ENCODE assay signal across 12 mouse cellular contexts in the genomic region with DNA sequence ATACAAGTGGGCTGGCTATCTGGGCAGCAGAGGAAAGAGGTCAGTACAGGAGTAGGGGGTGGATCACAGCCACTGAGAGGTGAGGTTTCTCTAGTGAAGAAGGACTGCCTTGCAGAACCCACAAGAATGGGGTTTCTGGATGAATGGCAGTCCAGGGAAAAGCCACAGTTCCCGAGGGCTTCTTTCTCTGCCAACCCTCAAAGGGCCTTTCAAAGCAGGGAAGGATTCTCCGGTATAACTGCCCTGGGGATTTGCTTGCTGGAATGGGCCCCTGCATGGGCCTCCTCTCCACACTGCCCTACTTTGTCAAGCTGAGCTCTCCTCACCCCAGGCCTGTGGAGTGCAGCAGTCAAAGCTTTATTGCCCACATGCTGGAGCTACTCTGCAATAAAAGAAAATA. TPM values are rescaled to one million over a fixed set of nuclear protein-coding genes. Genes with fewer than 3 reads are reported as not detected.
DNase-seq lines count a peak whose midpoint lies in the region; ATAC-seq lines count a peak whose summit lies in the region.
"Had no signal": no experiment of that assay in that cellular context is flagged by ENCODE, and none has a peak within 500 bp of the region (broad histone marks: within the 10 kb centered on the region; RNA-seq: fewer than 3 reads in every experiment).

No protein-coding gene starts in this region.

- 3% methylated on average over 2 of the region's 2 CpGs for WGBS in neural tube, embryonic 11.5 days
- 13% methylated on average over 2 of the region's 2 CpGs for whole genome bisulfite sequencing in hindbrain, embryonic 10.5 days
- WGBS in midbrain, embryonic 10.5 days: 14% methylated on average over 2 of the region's 2 CpGs

- no peak overlapping the region for H3K4me2 ChIP-seq in neural tube, embryonic 11.5 days (ENCODE audit: low read depth)
- H3K4me2 ChIP-seq: liver, embryonic 11.5 days had no signal

- 0 out of 2 replicates have a peak overlapping the region, but pooled peaks have one; percentile 29 for H3K27ac ChIP-seq in neural tube, embryonic 11.5 days (ENCODE audit: low read depth, low read length)
- peak overlapping the region; percentile 19 for H3K27ac ChIP-seq in hindbrain, embryonic 10.5 days
- peak overlapping the region; percentile 61 for H3K27ac ChIP-seq in midbrain, embryonic 10.5 days (replicated peaks)

- no peaks in the 10 kb centered on the region for H3K9me3 ChIP-seq in neural tube, embryonic 11.5 days (ENCODE audit: control insufficient read depth, low read length)
- H3K9me3 ChIP-seq in hindbrain, embryonic 10.5 days: no peaks in the 10 kb centered on the region
- no peaks in the 10 kb centered on the region for H3K9me3 ChIP-seq in midbrain, embryonic 10.5 days (replicated peaks)

- no peaks in the 10 kb centered on the region for H3K36me3 ChIP-seq in neural tube, embryonic 11.5 days (ENCODE audit: control insufficient read depth, insufficient read depth, low read length)
- H3K36me3 ChIP-seq in hindbrain, embryonic 10.5 days: no peaks in the 10 kb centered on the region
- no peaks in the 10 kb centered on the region for H3K36me3 ChIP-seq in midbrain, embryonic 10.5 days

- no peak for DNase-seq in neural tube, embryonic 11.5 days (ENCODE audit: low spot score)
- DNase-seq in neural tube, embryonic 10.5 days (ENCODE audit: extremely low spot score, low spot score): no peak
- no peak for DNase-seq in hindbrain, embryonic 10.5 days (ENCODE audit: low spot score)
- DNase-seq in midbrain, embryonic 10.5 days (ENCODE audit: low spot score): no peak
- no peak for DNase-seq in thymus, postnatal 25 days
- no peak for DNase-seq in layer of hippocampus, postnatal 25 days (ENCODE audit: extremely low spot score in 1 of 2, low spot score in 1 of 2)
- no peak for DNase-seq in ovary, adult 18-20 months (ENCODE audit: low spot score)
- DNase-seq: adrenal gland, postnatal 14 days; cerebellum, adult 11-12 months; heart, postnatal 4 days; lung, postnatal 4 days had no signal

- H3K9ac ChIP-seq in neural tube, embryonic 11.5 days (ENCODE audit: low read length): no peak overlapping the region

- no peak overlapping the region for H3K4me3 ChIP-seq in neural tube, embryonic 11.5 days (ENCODE audit: low read depth, low read length)
- H3K4me3 ChIP-seq in hindbrain, embryonic 10.5 days: no peak overlapping the region
- no peak overlapping the region for H3K4me3 ChIP-seq in midbrain, embryonic 10.5 days

- peaks cover 31% of the 10 kb centered on the region for H3K4me1 ChIP-seq in neural tube, embryonic 11.5 days (ENCODE audit: control insufficient read depth, insufficient read depth, low read length)
- H3K4me1 ChIP-seq in hindbrain, embryonic 10.5 days (replicated peaks): peaks cover 51% of the 10 kb centered on the region
- peaks cover 45% of the 10 kb centered on the region for H3K4me1 ChIP-seq in midbrain, embryonic 10.5 days

- 0 out of 2 replicates have a peak, but pooled peaks have one; percentile 31 for ATAC-seq in neural tube, embryonic 11.5 days (ENCODE audit: insufficient read depth, low FRiP score, low TSS enrichment)

- H3K27me3 ChIP-seq in neural tube, embryonic 11.5 days (ENCODE audit: control insufficient read depth, insufficient read depth, low read length): no peaks in the 10 kb centered on the region
- H3K27me3 ChIP-seq in hindbrain, embryonic 10.5 days (ENCODE audit: insufficient read depth, poor library complexity, severe bottlenecking): no peaks in the 10 kb centered on the region
- H3K27me3 ChIP-seq in midbrain, embryonic 10.5 days (ENCODE audit: low read depth, poor library complexity, severe bottlenecking): no peaks in the 10 kb centered on the region

RNA-seq across cellular contexts. Expression of a gene that starts 22.1 kb away (rescaled TPM):
- polyA plus RNA-seq in neural tube, embryonic 11.5 days (2014; fragmentation: Nextera tagmentation; extraction: Ambion mirVana): 6.3 and 7.2 TPM in 2 replicates
- 2.3 and 2.4 TPM in 2 replicates for polyA plus RNA-seq in hindbrain, embryonic 10.5 days (2016; fragmentation: Nextera tagmentation; extraction: Ambion mirVana)
- polyA plus RNA-seq in midbrain, embryonic 10.5 days (2016; fragmentation: Nextera tagmentation; extraction: Ambion mirVana): 1.5 and 2.3 TPM in 2 replicates
- total RNA-seq in layer of hippocampus, postnatal 25 days (2021): 10 to 100 TPM; 86.3 to 97.2 TPM
